Mouse (Mus musculus): ENCODE results near the gene Ctdspl.

DNA sequence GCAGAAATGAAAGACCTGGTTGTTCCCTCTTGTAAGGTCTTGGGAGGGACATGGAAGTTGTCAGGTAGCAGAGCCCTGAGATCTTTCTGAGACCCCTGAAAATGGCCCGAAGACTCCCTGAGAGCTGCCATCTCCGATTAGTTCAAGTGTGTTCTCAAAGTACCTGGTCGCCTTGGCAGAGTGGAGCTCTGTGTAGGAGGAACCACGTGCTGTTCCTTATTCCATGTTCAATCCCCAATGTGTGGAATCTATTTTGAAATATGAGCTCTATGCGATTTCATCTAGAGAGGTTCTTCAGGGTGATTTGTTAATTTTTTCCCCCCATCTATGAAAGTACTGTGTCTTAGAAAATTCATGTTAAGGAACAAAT, 66.3 kb downstream of the Ctdspl start:
- TF ChIP-seq CTCF (IDR thresholded peaks at IDR 0.05; ENCODE audit: low read depth) (no peak), EP300 (IDR thresholded peaks at IDR 0.05; ENCODE audit: low read depth) (no peak)
